Mouse (Mus musculus) splenic B cell, adult 2 months (primary cell): ENCODE results near the gene Slc26a1.
"Not testable (repeated sequence)": the region's sequence is repeated elsewhere in the genome, so short reads cannot be mapped to it uniquely, and the experiment has no call there.

Source experiments
- DNase-seq: peaks from one replicate; pipeline ENCODE4 v3.0.0-alpha.2; 2011; ENCODE audit warnings: low read depth, low spot score
- H3K27me3 ChIP-seq: 2 replicates; pipeline ENCODE4 v1.6.1; 2012; ENCODE audit warnings: mild to moderate bottlenecking, low read length, moderate library complexity, mixed read lengths; ENCODE audit not compliant: control insufficient read depth, poor library complexity, insufficient read depth, severe bottlenecking
- H3K36me3 ChIP-seq: 2 replicates; pipeline ENCODE4 v1.6.1; 2012; ENCODE audit warnings: mild to moderate bottlenecking, low read length, moderate library complexity, mixed read lengths; ENCODE audit not compliant: control insufficient read depth, poor library complexity, insufficient read depth, severe bottlenecking

The Slc26a1 gene

DNA sequence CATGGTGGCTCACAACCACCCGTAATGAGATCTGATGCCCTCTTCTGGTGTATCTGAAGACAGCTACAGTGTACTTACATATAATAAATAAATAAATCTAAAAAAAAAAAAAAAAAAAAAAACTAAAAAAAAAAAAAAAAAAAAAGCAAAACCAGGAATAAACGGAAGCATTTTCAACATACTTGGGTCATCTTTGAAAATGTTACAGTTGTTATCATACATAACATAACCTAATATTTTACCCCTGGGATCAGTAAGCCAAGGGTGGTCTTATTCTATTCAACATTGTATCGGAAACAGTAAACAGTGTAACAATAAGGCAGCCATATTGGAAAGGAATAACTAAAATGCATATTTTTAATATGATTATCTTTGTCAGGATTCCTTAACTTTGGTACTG, 41.3 kb downstream of the Slc26a1 start:
- not testable (repeated sequence) for DNase-seq, H3K36me3 ChIP-seq, H3K27me3 ChIP-seq

DNA sequence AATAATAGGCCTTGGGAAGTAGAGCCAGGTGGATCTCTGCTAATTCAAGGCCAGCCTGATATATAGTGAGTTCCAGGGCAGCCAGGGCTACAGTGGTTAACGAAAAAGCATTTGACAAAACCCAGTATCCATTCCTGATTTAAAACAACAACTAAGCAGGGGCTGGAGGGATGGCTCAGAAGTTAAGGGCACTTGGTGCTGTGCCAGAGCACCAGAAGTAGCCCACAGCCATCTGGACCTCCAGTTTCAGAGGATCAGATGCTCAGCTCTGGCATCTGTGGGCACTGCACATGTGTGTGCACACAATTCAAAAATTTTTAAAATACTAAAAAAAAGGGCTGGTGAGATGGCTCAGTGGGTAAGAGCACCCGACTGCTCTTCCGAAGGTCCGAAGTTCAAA, 41.7 kb downstream of the Slc26a1 start:
- no peak for DNase-seq
- H3K36me3 ChIP-seq = no peaks in the 10 kb centered on the region
- no peaks in the 10 kb centered on the region for H3K27me3 ChIP-seq

DNA sequence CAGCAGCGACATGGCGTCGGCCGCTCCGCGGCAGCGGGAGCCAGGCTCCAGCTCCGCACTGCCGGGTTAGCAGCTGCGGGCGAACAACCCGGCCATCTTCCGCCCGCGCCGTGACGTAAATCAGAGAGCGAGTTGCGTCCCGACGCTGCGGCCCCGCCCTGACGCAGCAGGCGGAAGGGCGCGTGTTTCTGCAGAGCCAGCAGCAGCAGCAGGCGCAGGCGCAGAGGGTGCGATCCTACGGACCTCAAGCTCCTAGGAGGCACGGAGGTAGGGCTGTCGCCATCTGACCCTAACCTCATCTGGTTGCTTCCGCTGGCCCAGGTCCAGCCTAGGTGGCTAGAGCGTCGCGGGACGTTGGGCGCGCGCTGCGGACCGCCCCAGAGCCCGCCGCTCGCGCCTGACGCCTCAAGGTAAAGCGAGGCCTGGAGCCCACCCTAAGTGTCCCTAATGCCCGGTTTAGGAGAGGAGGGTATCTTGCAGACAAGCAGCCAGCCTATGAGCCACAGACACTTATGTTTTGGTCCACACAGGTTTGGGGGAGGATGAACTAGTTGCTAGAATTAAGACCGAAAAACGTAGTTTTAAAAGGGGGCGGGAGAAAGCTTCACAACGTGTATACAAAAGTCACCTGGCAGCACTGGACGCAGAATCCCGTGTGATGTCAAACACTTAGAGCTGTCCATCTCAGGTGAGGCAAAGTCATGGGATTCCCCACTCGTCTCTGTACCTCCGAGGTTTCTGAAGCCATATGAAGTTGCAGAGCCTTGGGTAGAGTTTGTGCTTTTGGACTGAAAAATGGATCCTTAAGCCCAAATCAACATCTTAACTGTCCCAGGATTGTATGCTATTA, 45.5 kb downstream of the Slc26a1 start, which contains the start of the genes Gak and Tmem175:
Gak (minus strand) TSS at position 122 of the 850 bp plus-strand sequence.
Tmem175 (plus strand) TSS at position 137 of the 850 bp plus-strand sequence.
- 0 out of 2 replicates have a peak, but pooled peaks cover 2% of the 10 kb centered on the region for H3K36me3 ChIP-seq
- DNase-seq = peak; percentile 96
- H3K27me3 ChIP-seq = no peaks in the 10 kb centered on the region

DNA sequence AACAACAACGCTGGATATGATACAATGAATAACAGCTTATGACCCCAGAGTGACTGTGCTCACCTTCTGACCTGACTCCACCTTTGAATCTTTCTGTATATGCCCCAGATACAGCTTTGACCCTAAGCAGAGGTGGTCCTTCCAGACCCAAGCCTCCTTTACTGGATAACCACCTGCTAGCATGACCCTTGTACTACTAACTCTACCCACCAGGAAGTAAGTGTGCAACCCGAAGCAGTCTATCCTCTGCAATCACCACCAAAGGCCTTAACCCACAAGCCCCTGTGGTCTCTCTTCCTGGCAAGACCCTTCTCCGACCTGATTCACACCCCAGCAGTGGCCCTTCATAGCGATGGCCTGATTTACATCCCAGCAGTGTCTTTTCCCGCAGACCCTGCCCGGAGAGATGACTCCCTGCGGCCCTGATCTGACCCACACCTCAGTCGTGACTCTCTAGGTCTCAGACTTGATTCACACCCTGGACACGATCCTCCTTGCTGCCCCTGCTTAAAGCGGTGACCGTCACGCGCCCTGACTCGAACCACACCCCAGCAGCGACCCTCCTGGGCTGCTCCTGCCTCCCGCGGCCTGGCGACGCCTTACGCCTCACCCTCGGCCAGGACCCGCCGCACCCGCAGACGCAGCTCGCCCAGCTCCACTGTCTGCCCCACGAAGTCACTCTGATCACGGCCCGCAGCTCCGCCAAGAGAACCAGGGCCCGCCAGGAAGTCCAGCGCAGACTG, 46.3 kb downstream of the Slc26a1 start:
- peak; percentile 38 for DNase-seq
- Histone ChIP-seq H3K36me3 (peaks cover 6% of the 10 kb centered on the region; the same call in 1 of the 2 replicates), H3K27me3 (no peaks in the 10 kb centered on the region)

DNA sequence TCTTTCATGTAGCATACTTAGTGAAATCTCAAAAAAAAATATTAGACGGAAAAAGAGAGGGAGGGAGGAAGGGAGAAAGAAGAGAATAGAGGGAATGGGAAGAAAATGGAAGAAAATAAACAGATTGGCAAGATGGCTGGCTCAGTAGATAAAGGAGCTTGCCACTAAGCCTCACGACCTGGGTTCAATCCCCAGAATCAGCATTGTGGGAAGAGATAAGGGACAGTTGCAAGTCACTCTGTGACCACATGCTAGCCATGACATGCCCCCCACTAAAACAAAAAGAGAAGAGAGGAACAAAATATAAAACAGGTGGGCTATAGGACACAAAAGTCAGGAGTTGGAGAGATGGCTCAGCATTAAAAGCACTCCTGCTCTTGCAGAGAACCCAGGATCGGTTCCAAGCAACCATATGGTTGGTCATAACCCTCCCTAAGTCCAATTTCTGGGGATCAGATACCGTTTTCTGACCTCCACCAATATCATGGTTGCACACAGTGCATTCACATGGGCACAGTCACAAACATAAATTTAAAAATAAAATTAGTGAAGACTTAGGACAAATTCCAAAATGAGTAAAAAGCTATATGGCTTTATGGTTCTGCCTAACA, 49.2 kb downstream of the Slc26a1 start:
- no peaks in the 10 kb centered on the region for H3K27me3 ChIP-seq
- H3K36me3 ChIP-seq = peaks cover 10% of the 10 kb centered on the region
- no peak for DNase-seq

DNA sequence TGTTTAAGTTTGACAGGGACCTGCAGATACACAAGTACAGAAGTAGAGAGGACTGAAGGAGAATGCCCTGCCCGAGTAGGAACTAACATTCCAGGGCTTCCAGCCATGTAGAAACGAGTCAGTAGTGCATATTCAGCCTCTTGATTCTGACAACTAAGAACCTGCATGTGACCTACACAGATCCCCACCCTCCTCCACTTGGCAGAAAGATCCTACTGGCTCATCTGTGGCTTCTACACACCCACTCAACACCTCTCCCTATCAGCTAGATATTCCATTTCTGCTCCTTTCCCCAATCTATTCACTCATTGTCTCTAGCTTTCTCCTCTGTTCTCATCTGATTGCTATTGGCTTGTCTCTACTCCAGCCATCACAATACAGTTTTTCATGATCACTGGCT, 53.5 kb downstream of the Slc26a1 start:
- no peak for DNase-seq
- Histone ChIP-seq H3K27me3 (no peaks in the 10 kb centered on the region), H3K36me3 (peaks cover 10% of the 10 kb centered on the region)
